Mouse (Mus musculus): ENCODE measurements around the gene Misp. TPM values are rescaled to one million over a fixed set of nuclear protein-coding genes. Genes with fewer than 3 reads are reported as not detected.

The Misp gene
- polyA plus RNA-seq, 1 experiment from 2014 or later = 2.5 TPM

DNA sequence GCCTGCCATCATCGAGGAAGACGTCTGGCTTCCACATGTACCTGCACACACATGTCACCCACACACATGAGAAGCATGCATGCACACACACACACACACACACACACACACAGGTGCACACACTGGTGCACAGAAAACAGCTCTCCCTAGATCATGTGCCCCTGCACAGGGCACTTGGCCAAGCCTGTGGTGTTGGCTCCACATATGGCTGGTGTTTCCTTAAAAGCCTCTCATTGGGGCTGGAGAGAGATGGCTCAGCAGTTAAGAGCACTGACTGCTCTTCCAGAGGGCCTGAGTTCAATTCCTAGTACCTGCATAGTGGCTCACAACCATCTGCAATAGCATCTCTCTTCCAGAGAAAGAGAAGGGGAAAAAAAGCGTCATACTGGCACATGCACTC is 10.8 kb downstream of the Misp start:
- no peak overlapping the region for H3K4me2 ChIP-seq
- H3K36me3 ChIP-seq = no peaks in the 10 kb centered on the region
- 83% methylated on average over 3 of the region's 3 CpGs for WGBS
- peaks cover 12% of the 10 kb centered on the region for H3K4me1 ChIP-seq
- H3K9ac ChIP-seq = no peak overlapping the region
- no peaks in the 10 kb centered on the region for H3K27me3 ChIP-seq
- H3K9me3 ChIP-seq = no peaks in the 10 kb centered on the region
- no peak overlapping the region for H3K4me3 ChIP-seq
- H3K27ac ChIP-seq = no peak overlapping the region
- ATAC-seq (ENCODE audit: insufficient number of reproducible peaks, insufficient read depth, low FRiP score, low TSS enrichment, low read depth) = no peak

GRCm38 (mm10) chr10:79832026-79832785 is 11.4 kb downstream of the Misp start:
- no peaks in the 10 kb centered on the region for H3K27me3 ChIP-seq
- ATAC-seq (ENCODE audit: insufficient number of reproducible peaks, insufficient read depth, low FRiP score, low TSS enrichment, low read depth) = no peak
- WGBS = 62% methylated on average over 7 of the region's 7 CpGs

DNA sequence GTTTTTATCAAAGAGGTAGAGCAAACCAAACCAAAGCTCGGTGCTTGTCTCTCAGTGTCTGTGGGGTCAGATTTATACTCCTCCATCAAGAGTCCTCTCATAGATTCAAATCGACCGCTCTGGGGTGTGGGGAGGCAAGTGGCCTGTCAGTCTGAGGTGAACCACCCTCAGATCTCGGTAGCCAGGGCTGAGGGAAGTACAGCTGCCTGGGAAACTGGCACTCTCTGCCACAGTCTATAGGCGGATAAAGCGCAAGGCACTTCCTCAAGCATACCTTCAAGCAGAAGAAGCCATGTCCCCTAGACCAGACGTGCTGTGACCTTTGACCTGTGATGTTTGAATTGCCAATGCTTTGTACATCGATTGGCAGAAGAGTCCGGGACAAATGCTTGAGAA is 12.0 kb downstream of the Misp start:
- no peak overlapping the region for H3K4me3 ChIP-seq
- no peak overlapping the region for H3K9ac ChIP-seq
- 76% methylated on average over 9 of the region's 9 CpGs for WGBS
- no peaks in the 10 kb centered on the region for H3K9me3 ChIP-seq
- no peaks in the 10 kb centered on the region for H3K36me3 ChIP-seq
- no peak overlapping the region for H3K4me2 ChIP-seq
- ATAC-seq (ENCODE audit: insufficient number of reproducible peaks, insufficient read depth, low FRiP score, low TSS enrichment, low read depth) = no peak
- H3K27ac ChIP-seq = no peak overlapping the region
- H3K4me1 ChIP-seq = peaks cover 12% of the 10 kb centered on the region
- no peaks in the 10 kb centered on the region for H3K27me3 ChIP-seq

More at GRCm38 (mm10) chr10:79832026-79832785, 11.4 kb downstream of the Misp start:
- H3K9me3 ChIP-seq = no peaks in the 10 kb centered on the region
- H3K4me2 ChIP-seq = no peak overlapping the region
- no peaks in the 10 kb centered on the region for H3K36me3 ChIP-seq
- no peak overlapping the region for H3K27ac ChIP-seq
- H3K4me1 ChIP-seq = peaks cover 12% of the 10 kb centered on the region
- no peak overlapping the region for H3K4me3 ChIP-seq
- H3K9ac ChIP-seq = 0 out of 2 replicates have a peak overlapping the region, but pooled peaks have one; percentile 36

- Histone ChIP-seq H3K36me3 (no peaks in the 10 kb centered on the region), H3K27me3 (no peaks in the 10 kb centered on the region), H3K27ac (no peak overlapping the region), H3K4me3 (no peak overlapping the region), H3K9me3 (no peaks in the 10 kb centered on the region), H3K4me1 (peaks cover 12% of the 10 kb centered on the region), H3K9ac (no peak overlapping the region), H3K4me2 (no peak overlapping the region)
- ATAC-seq (ENCODE audit: insufficient number of reproducible peaks, insufficient read depth, low FRiP score, low TSS enrichment, low read depth) = no peak
- WGBS = 23% methylated on average over 9 of the region's 9 CpGs
These were observed 14.1 kb downstream of the Misp start for GRCm38 (mm10) chr10:79834769-79835398.

- WGBS = 96% methylated on average over 3 of the region's 3 CpGs
- Histone ChIP-seq H3K36me3 (no peaks in the 10 kb centered on the region), H3K27ac (no peak overlapping the region), H3K4me2 (no peak overlapping the region), H3K4me1 (peaks cover 20% of the 10 kb centered on the region), H3K9ac (no peak overlapping the region), H3K9me3 (no peaks in the 10 kb centered on the region), H3K4me3 (no peak overlapping the region), H3K27me3 (no peaks in the 10 kb centered on the region)
- ATAC-seq (ENCODE audit: insufficient number of reproducible peaks, insufficient read depth, low FRiP score, low TSS enrichment, low read depth) = no peak
These were observed 16.1 kb downstream of the Misp start for GRCm38 (mm10) chr10:79836918-79837317.

- no peaks in the 10 kb centered on the region for H3K27me3 ChIP-seq
- ATAC-seq (ENCODE audit: insufficient number of reproducible peaks, insufficient read depth, low FRiP score, low TSS enrichment, low read depth) = no peak
- H3K9me3 ChIP-seq = no peaks in the 10 kb centered on the region
- H3K36me3 ChIP-seq = no peaks in the 10 kb centered on the region
- no peak overlapping the region for H3K9ac ChIP-seq
- H3K27ac ChIP-seq = no peak overlapping the region
- H3K4me1 ChIP-seq = peaks cover 27% of the 10 kb centered on the region
- H3K4me3 ChIP-seq = no peak overlapping the region
- 40% methylated on average over 2 of the region's 2 CpGs for WGBS
- no peak overlapping the region for H3K4me2 ChIP-seq
These were observed 17.4 kb downstream of the Misp start for GRCm38 (mm10) chr10:79838151-79838550.

- no peak for ATAC-seq (ENCODE audit: insufficient number of reproducible peaks, insufficient read depth, low FRiP score, low TSS enrichment, low read depth)
- no peaks in the 10 kb centered on the region for H3K27me3 ChIP-seq
- H3K4me3 ChIP-seq = peak overlapping the region; percentile 43
- no peaks in the 10 kb centered on the region for H3K9me3 ChIP-seq
- no peak overlapping the region for H3K9ac ChIP-seq
- peak overlapping the region; percentile 68 for H3K4me2 ChIP-seq
- peaks cover 38% of the 10 kb centered on the region for H3K4me1 ChIP-seq
- H3K27ac ChIP-seq = peak overlapping the region; percentile 95
- 92% methylated on average over 3 of the region's 3 CpGs for WGBS
- no peaks in the 10 kb centered on the region for H3K36me3 ChIP-seq
These were observed 19.3 kb downstream of the Misp start for GRCm38 (mm10) chr10:79840091-79840490.

- peak overlapping the region; percentile 73 for H3K9ac ChIP-seq
- WGBS = under 1% methylated on average over 24 of the region's 24 CpGs
These were observed 20.1 kb downstream of the Misp start for GRCm38 (mm10) chr10:79840644-79841551.

GRCm38 (mm10) chr10:79842322-79842721 is 21.5 kb downstream of the Misp start:
- peak overlapping the region; percentile 14; the same call in 1 of the 2 replicates for H3K27ac ChIP-seq
- no peaks in the 10 kb centered on the region for H3K36me3 ChIP-seq
- WGBS = 72% methylated on average over 3 of the region's 3 CpGs
- H3K4me2 ChIP-seq = no peak overlapping the region
- H3K9me3 ChIP-seq = no peaks in the 10 kb centered on the region
- no peak for ATAC-seq (ENCODE audit: insufficient number of reproducible peaks, insufficient read depth, low FRiP score, low TSS enrichment, low read depth)
- no peaks in the 10 kb centered on the region for H3K27me3 ChIP-seq
- no peak overlapping the region for H3K9ac ChIP-seq
- no peak overlapping the region for H3K4me3 ChIP-seq
- H3K4me1 ChIP-seq = peaks cover 42% of the 10 kb centered on the region

More at GRCm38 (mm10) chr10:79840644-79841551, 20.1 kb downstream of the Misp start:
- peak overlapping the region; percentile 43 for H3K4me3 ChIP-seq
- peak; percentile 91 for ATAC-seq (ENCODE audit: insufficient number of reproducible peaks, insufficient read depth, low FRiP score, low TSS enrichment, low read depth)
- no peaks in the 10 kb centered on the region for H3K27me3 ChIP-seq
- H3K9me3 ChIP-seq = no peaks in the 10 kb centered on the region
- H3K36me3 ChIP-seq = no peaks in the 10 kb centered on the region
- peak overlapping the region; percentile 68 for H3K4me2 ChIP-seq
- peaks cover 42% of the 10 kb centered on the region for H3K4me1 ChIP-seq
- peak overlapping the region; percentile 95 for H3K27ac ChIP-seq

DNA sequence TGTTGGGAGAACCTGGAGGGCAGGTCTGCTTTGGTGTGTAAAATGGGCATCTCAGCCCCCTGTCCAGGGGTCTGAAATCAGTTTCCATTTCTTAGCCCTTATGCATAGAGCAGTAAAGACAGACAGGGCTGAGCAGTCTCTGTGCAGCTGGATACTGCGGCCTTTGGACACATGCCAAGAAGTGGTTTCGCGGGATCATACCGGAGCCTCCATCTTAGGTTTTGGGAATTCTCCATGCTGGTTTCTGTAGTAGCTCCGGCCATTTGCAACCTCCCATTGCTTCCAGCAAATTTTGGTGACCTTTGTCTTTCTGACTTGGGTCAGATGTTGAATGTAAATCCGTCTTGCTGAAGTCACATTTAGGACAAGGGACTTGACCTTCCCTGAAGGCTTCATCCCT is 22.7 kb downstream of the Misp start:
- WGBS = 51% methylated on average over 6 of the region's 6 CpGs
- Histone ChIP-seq H3K4me1 (peaks cover 42% of the 10 kb centered on the region), H3K36me3 (no peaks in the 10 kb centered on the region), H3K9me3 (no peaks in the 10 kb centered on the region), H3K27me3 (no peaks in the 10 kb centered on the region), H3K27ac (peak overlapping the region; percentile 41; the same call in 1 of the 2 replicates), H3K9ac (peak overlapping the region; percentile 27), H3K4me3 (no peak overlapping the region), H3K4me2 (no peak overlapping the region)
- ATAC-seq (ENCODE audit: insufficient number of reproducible peaks, insufficient read depth, low FRiP score, low TSS enrichment, low read depth) = no peak

GRCm38 (mm10) chr10:79846553-79846952 is 25.8 kb downstream of the Misp start:
- WGBS = 55% methylated on average over 5 of the region's 5 CpGs
- H3K9ac ChIP-seq = no peak overlapping the region
- no peaks in the 10 kb centered on the region for H3K27me3 ChIP-seq
- no peak overlapping the region for H3K4me2 ChIP-seq
- H3K9me3 ChIP-seq = no peaks in the 10 kb centered on the region
- H3K4me1 ChIP-seq = peaks cover 44% of the 10 kb centered on the region
- no peak for ATAC-seq (ENCODE audit: insufficient number of reproducible peaks, insufficient read depth, low FRiP score, low TSS enrichment, low read depth)
- H3K36me3 ChIP-seq = no peaks in the 10 kb centered on the region
- no peak overlapping the region for H3K4me3 ChIP-seq
- no peak overlapping the region for H3K27ac ChIP-seq

Measured in embryonic facial prominence, embryonic 13.5 days (tissue).